Mouse (Mus musculus): Measurements from ENCODE around the gene Gabbr1. TPM values are rescaled to one million over a fixed set of nuclear protein-coding genes. Genes with fewer than 3 reads are reported as not detected.

The Gabbr1 gene
- total and polyA plus RNA-seq, 2 experiments from 2014 or later: 116 to 639 TPM

- DNase-seq (ENCODE audit: low spot score): no peak
Observed at GRCm38 (mm10) chr17:37084632-37085031, 38.9 kb downstream of the Gabbr1 start.

GRCm38 (mm10) chr17:37085545-37085944 is 39.8 kb downstream of the Gabbr1 start:
- WGBS: 84% methylated on average over 10 of the region's 10 CpGs
- no peak for DNase-seq (ENCODE audit: low spot score)

More at GRCm38 (mm10) chr17:37084632-37085031, 38.9 kb downstream of the Gabbr1 start:
- TF ChIP-seq CTCF (IDR thresholded peaks at IDR 0.05): peak; percentile 65
- Histone ChIP-seq H3K27me3 (ENCODE audit: insufficient read depth, low read length) (no peaks in the 10 kb centered on the region), H3K9me3 (ENCODE audit: low read length) (no peaks in the 10 kb centered on the region), H3K9ac (replicated peaks; ENCODE audit: low read length, poor library complexity, severe bottlenecking) (no peak overlapping the region), H3K27ac (ENCODE audit: low read depth, low read length) (no peak overlapping the region), H3K4me3 (ENCODE audit: low read depth, low read length) (no peak overlapping the region), H3K36me3 (ENCODE audit: insufficient read depth, low read length) (no peaks in the 10 kb centered on the region), H3K4me2 (ENCODE audit: low read depth, low read length, poor library complexity, severe bottlenecking) (no peak overlapping the region), H3K4me1 (ENCODE audit: insufficient read depth, low read length) (no peaks in the 10 kb centered on the region)
- ATAC-seq (ENCODE audit: low FRiP score): no peak
- 67% methylated on average over 5 of the region's 5 CpGs for WGBS

GRCm38 (mm10) chr17:37088399-37088798 is 42.6 kb downstream of the Gabbr1 start, which contains the start of gene Olfr90:
Olfr90 (minus strand) TSS chr17:37088499.
- no peak within 1 kb of the TSS for H3K9ac ChIP-seq (replicated peaks; ENCODE audit: low read length, poor library complexity, severe bottlenecking)
- H3K4me2 ChIP-seq (ENCODE audit: low read depth, low read length, poor library complexity, severe bottlenecking): no peak within 1 kb of the TSS
- DNase-seq (ENCODE audit: low spot score): no peak
- ATAC-seq (ENCODE audit: low FRiP score): no peak
- H3K4me1 ChIP-seq (ENCODE audit: insufficient read depth, low read length): no peaks in the 10 kb centered on the region
- H3K27ac ChIP-seq (ENCODE audit: low read depth, low read length): no peak within 1 kb of the TSS
- TF ChIP-seq CTCF (IDR thresholded peaks at IDR 0.05): no peak
- no peaks in the 10 kb centered on the region for H3K27me3 ChIP-seq (ENCODE audit: insufficient read depth, low read length)
- no peak within 1 kb of the TSS for H3K4me3 ChIP-seq (ENCODE audit: low read depth, low read length)
- H3K9me3 ChIP-seq (ENCODE audit: low read length): no peaks in the 10 kb centered on the region
- no peaks in the 10 kb centered on the region for H3K36me3 ChIP-seq (ENCODE audit: insufficient read depth, low read length)

More at GRCm38 (mm10) chr17:37085545-37085944, 39.8 kb downstream of the Gabbr1 start:
- TF ChIP-seq CTCF (IDR thresholded peaks at IDR 0.05): no peak
- no peaks in the 10 kb centered on the region for H3K27me3 ChIP-seq (ENCODE audit: insufficient read depth, low read length)
- H3K4me2 ChIP-seq (ENCODE audit: low read depth, low read length, poor library complexity, severe bottlenecking): no peak overlapping the region
- H3K4me1 ChIP-seq (ENCODE audit: insufficient read depth, low read length): no peaks in the 10 kb centered on the region
- ATAC-seq (ENCODE audit: low FRiP score): no peak
- no peaks in the 10 kb centered on the region for H3K36me3 ChIP-seq (ENCODE audit: insufficient read depth, low read length)
- no peaks in the 10 kb centered on the region for H3K9me3 ChIP-seq (ENCODE audit: low read length)
- no peak overlapping the region for H3K4me3 ChIP-seq (ENCODE audit: low read depth, low read length)
- H3K27ac ChIP-seq (ENCODE audit: low read depth, low read length): no peak overlapping the region
- H3K9ac ChIP-seq (replicated peaks; ENCODE audit: low read length, poor library complexity, severe bottlenecking): no peak overlapping the region

GRCm38 (mm10) chr17:37092198-37092597 is 46.4 kb downstream of the Gabbr1 start:
- Histone ChIP-seq H3K4me2 (ENCODE audit: low read depth, low read length, poor library complexity, severe bottlenecking) (no peak overlapping the region), H3K4me3 (ENCODE audit: low read depth, low read length) (no peak overlapping the region), H3K36me3 (ENCODE audit: insufficient read depth, low read length) (no peaks in the 10 kb centered on the region), H3K27me3 (ENCODE audit: insufficient read depth, low read length) (no peaks in the 10 kb centered on the region), H3K4me1 (ENCODE audit: insufficient read depth, low read length) (no peaks in the 10 kb centered on the region), H3K9ac (replicated peaks; ENCODE audit: low read length, poor library complexity, severe bottlenecking) (no peak overlapping the region), H3K27ac (ENCODE audit: low read depth, low read length) (no peak overlapping the region), H3K9me3 (ENCODE audit: low read length) (no peaks in the 10 kb centered on the region)
- DNase-seq (ENCODE audit: low spot score) (no peak), ATAC-seq (ENCODE audit: low FRiP score) (no peak)
- TF ChIP-seq CTCF (IDR thresholded peaks at IDR 0.05): no peak
- WGBS: 69% methylated on average over 1 of the region's 1 CpGs

GRCm38 (mm10) chr17:37093289-37093688 is 47.5 kb downstream of the Gabbr1 start:
- ATAC-seq (ENCODE audit: low FRiP score) (no peak; the same call in 1 of the 2 replicates), DNase-seq (ENCODE audit: low spot score) (peak; percentile 35)
- Histone ChIP-seq H3K4me3 (ENCODE audit: low read depth, low read length) (no peak overlapping the region), H3K4me2 (ENCODE audit: low read depth, low read length, poor library complexity, severe bottlenecking) (no peak overlapping the region), H3K36me3 (ENCODE audit: insufficient read depth, low read length) (no peaks in the 10 kb centered on the region), H3K9ac (replicated peaks; ENCODE audit: low read length, poor library complexity, severe bottlenecking) (no peak overlapping the region), H3K27ac (ENCODE audit: low read depth, low read length) (no peak overlapping the region), H3K9me3 (ENCODE audit: low read length) (no peaks in the 10 kb centered on the region), H3K27me3 (ENCODE audit: insufficient read depth, low read length) (no peaks in the 10 kb centered on the region), H3K4me1 (ENCODE audit: insufficient read depth, low read length) (no peaks in the 10 kb centered on the region)
- WGBS: 78% methylated on average over 5 of the region's 5 CpGs
- TF ChIP-seq CTCF (IDR thresholded peaks at IDR 0.05): no peak

GRCm38 (mm10) chr17:37098178-37098577 is 52.4 kb downstream of the Gabbr1 start, which contains the start of gene Olfr91:
Olfr91 (minus strand) TSS chr17:37098278.
- WGBS: 95% methylated on average over 1 of the region's 1 CpGs

More at GRCm38 (mm10) chr17:37098178-37098577, 52.4 kb downstream of the Gabbr1 start, which contains the start of gene Olfr91:
- no peaks in the 10 kb centered on the region for H3K27me3 ChIP-seq (ENCODE audit: insufficient read depth, low read length)
- H3K27ac ChIP-seq (ENCODE audit: low read depth, low read length): no peak within 1 kb of the TSS
- H3K36me3 ChIP-seq (ENCODE audit: insufficient read depth, low read length): no peaks in the 10 kb centered on the region
- H3K4me1 ChIP-seq (ENCODE audit: insufficient read depth, low read length): no peaks in the 10 kb centered on the region
- no peak for TF ChIP-seq CTCF (IDR thresholded peaks at IDR 0.05)
- no peaks in the 10 kb centered on the region for H3K9me3 ChIP-seq (ENCODE audit: low read length)
- no peak within 1 kb of the TSS for H3K4me2 ChIP-seq (ENCODE audit: low read depth, low read length, poor library complexity, severe bottlenecking)
- ATAC-seq (ENCODE audit: low FRiP score): no peak
- H3K9ac ChIP-seq (replicated peaks; ENCODE audit: low read length, poor library complexity, severe bottlenecking): no peak within 1 kb of the TSS
- no peak for DNase-seq (ENCODE audit: low spot score)
- H3K4me3 ChIP-seq (ENCODE audit: low read depth, low read length): no peak within 1 kb of the TSS

Data from midbrain, postnatal 0 days (tissue).